Mouse (Mus musculus) bone marrow macrophage, adult 2 months (primary cell): ENCODE results near the gene Ppp1r12b.

Source experiments
- CTCF ChIP-seq: IDR thresholded peaks from 2 replicates; pipeline ENCODE4 v1.5.1; 2012; ENCODE audit warnings: low read depth, mild to moderate bottlenecking, low read length, moderate library complexity
- POLR2A ChIP-seq: IDR thresholded peaks from 2 replicates; pipeline ENCODE4 v1.6.1; 2012; ENCODE audit warnings: mild to moderate bottlenecking, low read depth, low read length, borderline replicate concordance

GRCm38 (mm10) chr1:134955050-134955636, 599 bp downstream of the Ppp1r12b start:
- no peak for TF ChIP-seq CTCF
- TF ChIP-seq POLR2A, result no peak
